Mouse (Mus musculus) limb, embryonic 14.5 days (tissue): Measurements from ENCODE around the gene Dio3. TPM values are rescaled to one million over a fixed set of nuclear protein-coding genes. Genes with fewer than 3 reads are reported as not detected.

Experiments used
- ATAC-seq: fragments of 200-750 bp; cut with Nextera tagmentation; 2 replicates; pipeline ENCODE4 v1.8.0; 2017; ENCODE audit warnings: low read depth, moderate number of reproducible peaks, moderate TSS enrichment; ENCODE audit not compliant: low FRiP score
- DNase-seq: peaks from one replicate; pipeline ENCODE4 v3.0.0-alpha.2; 2015; ENCODE audit warnings: low spot score
- H3K27ac ChIP-seq: fragments of 300-500 bp; sonication (generic); replicated peaks from 2 replicates; pipeline ENCODE4 v1.5.1; 2014; ENCODE audit warnings: low read depth, mild to moderate bottlenecking, low read length, moderate library complexity, mixed read lengths
- H3K27me3 ChIP-seq: fragments of 300-500 bp; sonication (generic); 2 replicates; pipeline ENCODE4 v1.6.1; 2014; ENCODE audit warnings: low read length, mixed read lengths; ENCODE audit not compliant: control insufficient read depth, insufficient read depth
- H3K36me3 ChIP-seq: fragments of 300-500 bp; sonication (generic); 2 replicates; pipeline ENCODE4 v1.6.1; 2014; ENCODE audit warnings: mild to moderate bottlenecking, low read length, moderate library complexity, mixed read lengths; ENCODE audit not compliant: control insufficient read depth, insufficient read depth
- H3K4me1 ChIP-seq: fragments of 300-500 bp; sonication (generic); 2 replicates; pipeline ENCODE4 v1.6.1; 2014; ENCODE audit warnings: antibody characterized with exemption, low read length, mixed read lengths; ENCODE audit not compliant: control insufficient read depth, insufficient read depth
- H3K4me2 ChIP-seq: fragments of 300-500 bp; sonication (generic); replicated peaks from 2 replicates; pipeline ENCODE4 v1.6.1; 2014; ENCODE audit warnings: low read depth, mild to moderate bottlenecking, low read length, moderate library complexity; ENCODE audit not compliant: severe bottlenecking
- H3K4me3 ChIP-seq: fragments of 300-500 bp; sonication (generic); replicated peaks from 2 replicates; pipeline ENCODE4 v1.5.1; 2014; ENCODE audit warnings: low read length
- H3K9ac ChIP-seq: fragments of 300-500 bp; sonication (generic); 2 replicates; pipeline ENCODE4 v1.6.1; 2014; ENCODE audit warnings: mild to moderate bottlenecking, low read depth, low read length, moderate library complexity; ENCODE audit not compliant: severe bottlenecking
- H3K9me3 ChIP-seq: fragments of 300-500 bp; sonication (generic); 2 replicates; pipeline ENCODE4 v1.6.1; 2016; ENCODE audit warnings: low read length; ENCODE audit not compliant: control insufficient read depth
- POLR2A ChIP-seq: fragments of 200-500 bp; IDR thresholded peaks from 2 replicates; pipeline ENCODE4 v1.8.0; 2012; ENCODE audit warnings: inconsistent platforms, mild to moderate bottlenecking, moderate library complexity, borderline replicate concordance; ENCODE audit not compliant: insufficient read depth, insufficient read length; ENCODE audit errors: extremely low read depth
- WGBS: fragments of 180-500 bp; shearing (Covaris S2); extraction: QIAGEN DNeasy Blood & Tissue Kit; methylation state at CpG from one replicate; pipeline ENCODE4 v1.1.7; 2014; 5-methylcytosine and 5-hydroxymethylcytosine counted together
- polyA plus RNA-seq, 2 experiments: library from polyadenylated mRNA; depleted of rRNA in 1 of 2; stranded (reverse) in 1 of 2; unstranded in 1 of 2; fragments of >200 nt; fragmentation: Nextera tagmentation in 1 of 2; extraction: Ambion mirVana in 1 of 2; gene quantifications; 2 replicates each; pipeline versions ENCODE4 v1.2.1 to v1.2.3; 2012 to 2014

Dio3 gene
- polyA plus RNA-seq (2012; rRNA removed) (6.9 and 8.2 TPM in 2 replicates), polyA plus RNA-seq (2014; fragmentation: Nextera tagmentation; extraction: Ambion mirVana) (0.54 and 0.59 TPM in 2 replicates)

GRCm38 (mm10) chr12:110278853-110279252 is at the start of gene Dio3:
Gene Dio3 (plus strand): TSS chr12:110279068.
- TF ChIP-seq POLR2A = no peak
- Histone ChIP-seq H3K27ac (no peak within 1 kb of the TSS), H3K4me1 (peaks cover 7% of the 10 kb centered on the region; the same call in 1 of the 2 replicates), H3K4me3 (peak within 1 kb of the TSS; percentile 43), H3K9me3 (no peaks in the 10 kb centered on the region), H3K9ac (peak within 1 kb of the TSS; percentile 21; the same call in 1 of the 2 replicates), H3K36me3 (no peaks in the 10 kb centered on the region), H3K27me3 (peaks cover 95% of the 10 kb centered on the region), H3K4me2 (peak within 1 kb of the TSS; percentile 77)
- WGBS = 0% methylated on average over 15 of the region's 34 CpGs
- ATAC-seq (peak; percentile 45; the same call in 1 of the 2 replicates), DNase-seq (peak; percentile 21)

GRCm38 (mm10) chr12:110230296-110230695 is 48.6 kb upstream of the Dio3 start:
- WGBS = 67% methylated on average over 7 of the region's 7 CpGs
- DNase-seq (no peak), ATAC-seq (no peak)
- Histone ChIP-seq H3K9me3 (no peaks in the 10 kb centered on the region), H3K27me3 (0 out of 2 replicates have a peak, but pooled peaks cover 6% of the 10 kb centered on the region), H3K36me3 (no peaks in the 10 kb centered on the region), H3K27ac (no peak overlapping the region), H3K4me2 (no peak overlapping the region), H3K9ac (no peak overlapping the region), H3K4me3 (no peak overlapping the region), H3K4me1 (peaks cover 6% of the 10 kb centered on the region; the same call in 1 of the 2 replicates)
- no peak for TF ChIP-seq POLR2A

GRCm38 (mm10) chr12:110230767-110231166 is 48.1 kb upstream of the Dio3 start:
- Histone ChIP-seq H3K27me3 (0 out of 2 replicates have a peak, but pooled peaks cover 6% of the 10 kb centered on the region), H3K4me1 (peaks cover 6% of the 10 kb centered on the region; the same call in 1 of the 2 replicates), H3K4me3 (no peak overlapping the region), H3K36me3 (no peaks in the 10 kb centered on the region), H3K9ac (no peak overlapping the region), H3K27ac (no peak overlapping the region), H3K9me3 (no peaks in the 10 kb centered on the region), H3K4me2 (no peak overlapping the region)
- TF ChIP-seq POLR2A = no peak
- ATAC-seq (no peak), DNase-seq (no peak)
- 76% methylated on average over 8 of the region's 8 CpGs for WGBS

GRCm38 (mm10) chr12:110231709-110232600 is 46.9 kb upstream of the Dio3 start:
- TF ChIP-seq POLR2A = no peak
- no peak for ATAC-seq
- 0 out of 2 replicates have a peak, but pooled peaks cover 6% of the 10 kb centered on the region for H3K27me3 ChIP-seq

GRCm38 (mm10) chr12:110235908-110236307 is 43.0 kb upstream of the Dio3 start:
- WGBS = 86% methylated on average over 4 of the region's 4 CpGs
- TF ChIP-seq POLR2A = no peak
- DNase-seq = no peak
- no peaks in the 10 kb centered on the region for H3K9me3 ChIP-seq
- no peaks in the 10 kb centered on the region for H3K36me3 ChIP-seq
- H3K4me2 ChIP-seq = no peak overlapping the region
- H3K4me1 ChIP-seq = peaks cover 6% of the 10 kb centered on the region; the same call in 1 of the 2 replicates
- no peak overlapping the region for H3K27ac ChIP-seq
- H3K27me3 ChIP-seq = 0 out of 2 replicates have a peak, but pooled peaks cover 6% of the 10 kb centered on the region
- no peak for ATAC-seq
- no peak overlapping the region for H3K4me3 ChIP-seq
- H3K9ac ChIP-seq = no peak overlapping the region

More at GRCm38 (mm10) chr12:110231709-110232600, 46.9 kb upstream of the Dio3 start:
- H3K4me2 ChIP-seq = no peak overlapping the region
- H3K9me3 ChIP-seq = no peaks in the 10 kb centered on the region
- no peak for DNase-seq
- H3K4me3 ChIP-seq = no peak overlapping the region
- WGBS = 65% methylated on average over 13 of the region's 13 CpGs
- no peaks in the 10 kb centered on the region for H3K36me3 ChIP-seq
- no peak overlapping the region for H3K27ac ChIP-seq
- no peak overlapping the region for H3K9ac ChIP-seq
- H3K4me1 ChIP-seq = peaks cover 6% of the 10 kb centered on the region; the same call in 1 of the 2 replicates
